Mouse (Mus musculus) heart, embryonic 16.5 days (tissue): ENCODE measurements at regions not wholly inside any gene's neighbourhood (a gene's known extent, or its start where the extent isn't known, plus 50 kb on each side); places are given as distances from the start of the nearest gene placed in this dataset.

Source experiments
- ATAC-seq: fragments of 200-750 bp; cut with Nextera tagmentation; replicated peaks from 2 replicates; pipeline ENCODE4 v1.8.0; 2017; ENCODE audit warnings: moderate number of reproducible peaks; ENCODE audit not compliant: insufficient read depth, low FRiP score; ENCODE audit errors: extremely low read depth
- H3K27ac ChIP-seq: fragments of 300-500 bp; sonication (generic); 2 replicates; pipeline ENCODE4 v1.5.1; 2014; ENCODE audit warnings: mild to moderate bottlenecking, low read length, control low read depth, moderate library complexity
- H3K27me3 ChIP-seq: fragments of 300-500 bp; sonication (generic); 2 replicates; pipeline ENCODE4 v1.6.1; 2014; ENCODE audit warnings: low read length, mixed read lengths; ENCODE audit not compliant: control insufficient read depth, insufficient read depth
- H3K36me3 ChIP-seq: fragments of 300-500 bp; sonication (generic); 2 replicates; pipeline ENCODE4 v1.6.1; 2014; ENCODE audit not compliant: control insufficient read depth, insufficient read depth
- H3K4me1 ChIP-seq: fragments of 300-500 bp; sonication (generic); 2 replicates; pipeline ENCODE4 v1.6.1; 2014; ENCODE audit warnings: low read length, mixed read lengths; ENCODE audit not compliant: control insufficient read depth, insufficient read depth
- H3K4me2 ChIP-seq: fragments of 300-500 bp; sonication (generic); 2 replicates; pipeline ENCODE4 v1.6.1; 2014; ENCODE audit warnings: low read depth, mild to moderate bottlenecking, control low read depth, low read length
- H3K4me3 ChIP-seq: fragments of 300-500 bp; sonication (generic); 2 replicates; pipeline ENCODE4 v1.5.1; 2014; ENCODE audit warnings: mild to moderate bottlenecking, control low read depth, low read length
- H3K9ac ChIP-seq: fragments of 300-500 bp; sonication (generic); 2 replicates; pipeline ENCODE4 v1.6.1; 2014; ENCODE audit warnings: low read length, control low read depth
- H3K9me3 ChIP-seq: fragments of 300-500 bp; sonication (generic); replicated peaks from 2 replicates; pipeline ENCODE4 v1.6.1; 2016; ENCODE audit warnings: low read length; ENCODE audit not compliant: control insufficient read depth
- WGBS: fragments of 180-500 bp; shearing (Covaris S2); extraction: QIAGEN DNeasy Blood & Tissue Kit; methylation state at CpG from one replicate; pipeline ENCODE4 v1.1.7; 2014; 5-methylcytosine and 5-hydroxymethylcytosine counted together

- no peaks in the 10 kb centered on the region for H3K36me3 ChIP-seq
- no peak overlapping the region for H3K9ac ChIP-seq
- H3K27ac ChIP-seq, result no peak overlapping the region
- no peak overlapping the region for H3K4me2 ChIP-seq
- no peaks in the 10 kb centered on the region for H3K9me3 ChIP-seq
- no peak overlapping the region for H3K4me3 ChIP-seq
- ATAC-seq, result no peak
- H3K27me3 ChIP-seq, result no peaks in the 10 kb centered on the region
- WGBS, result 74% methylated on average over 2 of the region's 2 CpGs
- H3K4me1 ChIP-seq, result no peaks in the 10 kb centered on the region
Observed at GRCm38 (mm10) chr8:102223097-102223496, 562.3 kb downstream of the Cdh11 start.

DNA sequence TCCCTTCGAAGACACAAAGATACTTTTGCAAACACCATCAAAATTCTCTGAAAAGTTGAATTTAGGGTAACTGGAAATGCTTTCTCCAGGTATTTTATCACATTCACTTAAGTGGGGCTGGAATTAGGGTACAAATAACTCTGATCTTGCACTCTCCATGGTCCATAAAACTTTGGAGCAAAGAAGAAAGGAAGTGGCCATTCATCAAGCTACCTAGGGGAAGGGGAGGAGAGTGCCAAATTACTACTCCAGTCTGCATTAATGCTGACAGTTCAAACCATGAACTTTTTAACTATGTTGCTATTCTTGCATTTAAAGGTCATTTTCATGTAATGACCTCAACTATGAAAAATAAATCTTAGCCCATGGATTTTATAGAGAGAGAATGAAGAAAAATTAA lies 579.8 kb downstream of the Cdh11 start:
- Histone ChIP-seq H3K27ac (no peak overlapping the region), H3K9ac (no peak overlapping the region), H3K4me3 (no peak overlapping the region), H3K9me3 (no peaks in the 10 kb centered on the region), H3K4me2 (no peak overlapping the region), H3K4me1 (no peaks in the 10 kb centered on the region), H3K36me3 (no peaks in the 10 kb centered on the region), H3K27me3 (no peaks in the 10 kb centered on the region)
- 76% methylated on average over 1 of the region's 1 CpGs for WGBS
- ATAC-seq, result no peak

GRCm38 (mm10) chr8:102159541-102160197 lies 625.8 kb downstream of the Cdh11 start:
- no peak overlapping the region for H3K4me3 ChIP-seq
- no peak for ATAC-seq

GRCm38 (mm10) chr8:102118657-102119056 lies 666.8 kb downstream of the Cdh11 start:
- H3K4me1 ChIP-seq, result no peaks in the 10 kb centered on the region
- no peak overlapping the region for H3K9ac ChIP-seq
- WGBS, result 79% methylated on average over 4 of the region's 4 CpGs
- no peak overlapping the region for H3K4me2 ChIP-seq
- no peaks in the 10 kb centered on the region for H3K9me3 ChIP-seq
- no peak for ATAC-seq
- no peak overlapping the region for H3K27ac ChIP-seq
- no peaks in the 10 kb centered on the region for H3K36me3 ChIP-seq
- H3K27me3 ChIP-seq, result no peaks in the 10 kb centered on the region
- no peak overlapping the region for H3K4me3 ChIP-seq

More at GRCm38 (mm10) chr8:102159541-102160197, 625.8 kb downstream of the Cdh11 start:
- H3K27me3 ChIP-seq, result no peaks in the 10 kb centered on the region
- H3K9me3 ChIP-seq, result no peaks in the 10 kb centered on the region
- H3K4me2 ChIP-seq, result no peak overlapping the region
- no peak overlapping the region for H3K9ac ChIP-seq
- no peaks in the 10 kb centered on the region for H3K36me3 ChIP-seq
- 71% methylated on average over 2 of the region's 2 CpGs for WGBS
- no peak overlapping the region for H3K27ac ChIP-seq
- no peaks in the 10 kb centered on the region for H3K4me1 ChIP-seq

DNA sequence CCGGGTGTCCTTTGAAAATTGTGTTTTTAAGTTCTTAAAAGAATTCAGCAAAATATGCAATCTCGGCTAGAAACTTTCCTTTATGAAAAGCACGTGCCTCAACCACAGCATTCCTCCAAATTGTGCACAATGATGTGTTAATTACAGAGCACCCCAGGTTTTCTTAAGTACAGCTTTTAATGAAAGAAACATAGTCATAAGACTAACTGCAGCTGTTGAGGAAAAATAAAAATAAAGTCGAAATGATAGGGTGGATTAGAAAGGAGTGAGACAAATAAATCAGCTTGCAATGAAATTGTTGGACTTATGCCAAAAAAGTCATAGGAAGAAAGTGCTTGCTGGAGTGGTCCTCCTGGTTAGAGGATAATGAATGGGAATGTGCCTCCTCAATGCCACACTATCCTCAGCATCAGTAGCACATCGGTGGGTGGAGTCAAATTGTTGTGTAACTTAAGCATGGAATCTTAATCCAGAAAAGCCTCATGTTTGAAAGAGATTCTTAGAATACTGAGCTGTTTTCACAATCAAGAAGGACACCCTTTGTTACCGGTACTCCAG lies 668.5 kb downstream of the Cdh11 start:
- Histone ChIP-seq H3K4me2 (no peak overlapping the region), H3K9me3 (no peaks in the 10 kb centered on the region), H3K36me3 (no peaks in the 10 kb centered on the region), H3K9ac (no peak overlapping the region), H3K27ac (no peak overlapping the region), H3K4me3 (no peak overlapping the region), H3K27me3 (no peaks in the 10 kb centered on the region), H3K4me1 (no peaks in the 10 kb centered on the region)
- 68% methylated on average over 6 of the region's 6 CpGs for WGBS
- no peak for ATAC-seq

GRCm38 (mm10) chr8:102103773-102104172 lies 681.7 kb downstream of the Cdh11 start:
- no peak for ATAC-seq
- H3K27me3 ChIP-seq, result no peaks in the 10 kb centered on the region
- no peaks in the 10 kb centered on the region for H3K9me3 ChIP-seq
- H3K4me1 ChIP-seq, result no peaks in the 10 kb centered on the region
- no peak overlapping the region for H3K4me3 ChIP-seq
- no peak overlapping the region for H3K4me2 ChIP-seq
- H3K27ac ChIP-seq, result no peak overlapping the region
- no peak overlapping the region for H3K9ac ChIP-seq
- 64% methylated on average over 7 of the region's 7 CpGs for WGBS
- H3K36me3 ChIP-seq, result no peaks in the 10 kb centered on the region

DNA sequence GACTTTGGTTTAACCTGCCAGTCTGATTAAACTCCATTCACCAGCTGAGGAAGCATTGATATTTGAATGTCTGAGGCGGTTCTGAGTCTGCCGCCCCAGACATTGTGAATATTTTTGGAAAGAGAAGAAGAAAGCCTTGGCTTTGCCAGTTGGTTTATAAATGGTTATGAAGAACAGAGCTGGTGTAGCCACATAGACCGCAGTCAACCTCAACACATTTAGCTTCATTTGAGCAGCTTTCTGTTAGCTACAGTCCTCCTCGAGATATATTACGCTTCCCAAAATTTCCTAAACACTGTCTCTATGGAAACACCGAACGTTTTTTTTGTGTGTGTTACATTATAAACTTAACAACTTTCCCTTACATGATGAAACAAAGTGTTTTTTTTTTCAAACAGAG lies 688.7 kb downstream of the Cdh11 start:
- H3K36me3 ChIP-seq, result no peaks in the 10 kb centered on the region
- no peak overlapping the region for H3K9ac ChIP-seq
- no peaks in the 10 kb centered on the region for H3K9me3 ChIP-seq
- no peak overlapping the region for H3K27ac ChIP-seq
- WGBS, result 80% methylated on average over 7 of the region's 7 CpGs
- no peak overlapping the region for H3K4me2 ChIP-seq
- no peaks in the 10 kb centered on the region for H3K27me3 ChIP-seq
- no peak for ATAC-seq
- H3K4me1 ChIP-seq, result no peaks in the 10 kb centered on the region
- H3K4me3 ChIP-seq, result no peak overlapping the region

DNA sequence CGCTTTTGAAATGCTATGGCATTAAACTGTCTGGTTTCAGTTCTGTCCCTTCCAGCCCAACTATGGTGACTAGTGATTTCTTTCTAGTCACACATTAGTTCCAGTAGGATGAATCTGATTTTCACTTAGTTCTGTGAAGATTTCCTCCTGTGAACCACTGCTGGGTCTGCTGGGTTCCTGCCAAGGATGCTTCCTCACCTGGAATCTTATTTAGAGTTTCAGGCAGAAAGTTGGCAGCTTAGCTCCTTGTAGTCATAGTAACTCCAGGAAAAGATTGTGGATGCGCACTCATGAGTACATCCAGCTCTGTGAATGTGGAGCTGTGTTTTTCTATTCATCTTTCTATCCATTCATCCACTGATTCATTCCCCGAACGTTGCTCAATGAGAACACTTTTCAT lies 699.5 kb downstream of the Cdh11 start:
- Histone ChIP-seq H3K4me1 (no peaks in the 10 kb centered on the region), H3K36me3 (no peaks in the 10 kb centered on the region), H3K4me2 (no peak overlapping the region), H3K9ac (no peak overlapping the region), H3K27ac (no peak overlapping the region), H3K4me3 (no peak overlapping the region), H3K9me3 (no peaks in the 10 kb centered on the region), H3K27me3 (no peaks in the 10 kb centered on the region)
- ATAC-seq, result no peak
- WGBS, result 75% methylated on average over 4 of the region's 4 CpGs

DNA sequence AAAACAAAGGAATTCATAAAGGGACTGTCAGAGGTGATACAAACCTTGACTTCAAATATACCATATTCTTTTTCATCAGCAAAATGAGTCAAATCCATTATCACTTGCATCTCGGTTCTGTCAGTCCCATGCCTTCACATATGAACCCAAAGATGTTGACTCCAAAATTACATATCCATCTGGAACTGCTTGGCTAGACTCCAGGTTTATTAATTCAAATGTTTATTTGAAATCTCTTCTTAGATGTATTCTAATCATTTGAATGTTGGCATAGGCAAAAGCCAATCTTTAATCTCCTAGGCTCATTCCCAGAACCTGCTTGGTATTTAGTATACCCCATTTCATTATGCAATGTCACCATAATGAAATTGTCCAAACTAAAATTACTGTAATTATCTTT lies 709.8 kb downstream of the Cdh11 start:
- WGBS, result 56% methylated on average over 1 of the region's 1 CpGs
- Histone ChIP-seq H3K9ac (no peak overlapping the region), H3K4me3 (no peak overlapping the region), H3K4me2 (no peak overlapping the region), H3K36me3 (no peaks in the 10 kb centered on the region), H3K27ac (no peak overlapping the region), H3K4me1 (no peaks in the 10 kb centered on the region), H3K27me3 (no peaks in the 10 kb centered on the region), H3K9me3 (no peaks in the 10 kb centered on the region)
- ATAC-seq, result no peak
